Mouse (Mus musculus) MN1 (cell line): ENCODE data around the gene Nova1.

Experiments
- DNase-seq: peaks from one replicate; pipeline ENCODE4 v3.0.0-alpha.2; 2016; ENCODE audit warnings: low spot score

The Nova1 gene

DNA sequence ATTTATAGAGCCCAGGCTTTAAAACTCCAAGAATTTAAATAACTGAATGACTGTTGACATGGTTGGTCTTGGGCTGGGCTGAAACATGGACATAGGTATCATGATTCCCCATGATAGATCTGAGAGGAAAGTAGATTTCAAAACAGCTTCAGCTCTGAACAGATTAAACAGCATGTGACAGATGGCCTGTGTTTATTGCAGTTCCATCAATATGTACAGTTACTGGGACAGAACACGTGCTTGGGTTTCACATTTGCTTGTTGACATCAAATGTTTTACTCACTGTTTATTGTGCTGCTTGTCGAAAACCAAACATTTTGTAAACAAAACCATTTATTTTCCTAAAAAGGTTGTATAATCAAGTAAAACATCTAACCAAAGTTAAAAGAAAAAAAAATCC, 142.4 kb downstream of the Nova1 start:
- no peak for DNase-seq

DNA sequence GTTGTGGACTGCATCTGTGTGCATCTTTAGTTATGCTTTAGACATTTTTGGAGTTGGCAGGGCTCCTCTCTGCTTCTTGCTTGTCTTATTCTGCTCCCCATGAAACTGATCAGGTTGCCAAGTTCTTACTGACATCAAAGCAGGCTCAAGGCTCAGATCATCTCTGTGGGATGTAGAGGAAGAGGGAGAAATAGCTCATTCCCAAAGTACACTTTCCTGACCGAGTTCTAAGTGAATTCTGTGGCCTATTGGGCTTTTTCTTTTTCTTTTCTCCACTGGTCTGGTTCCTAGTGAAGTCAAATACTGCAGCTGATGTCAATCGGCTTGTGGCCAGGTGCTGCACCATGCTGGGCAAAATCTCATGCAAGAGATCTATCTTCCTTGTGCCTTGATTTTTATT, 152.0 kb downstream of the Nova1 start:
- no peak for DNase-seq

DNA sequence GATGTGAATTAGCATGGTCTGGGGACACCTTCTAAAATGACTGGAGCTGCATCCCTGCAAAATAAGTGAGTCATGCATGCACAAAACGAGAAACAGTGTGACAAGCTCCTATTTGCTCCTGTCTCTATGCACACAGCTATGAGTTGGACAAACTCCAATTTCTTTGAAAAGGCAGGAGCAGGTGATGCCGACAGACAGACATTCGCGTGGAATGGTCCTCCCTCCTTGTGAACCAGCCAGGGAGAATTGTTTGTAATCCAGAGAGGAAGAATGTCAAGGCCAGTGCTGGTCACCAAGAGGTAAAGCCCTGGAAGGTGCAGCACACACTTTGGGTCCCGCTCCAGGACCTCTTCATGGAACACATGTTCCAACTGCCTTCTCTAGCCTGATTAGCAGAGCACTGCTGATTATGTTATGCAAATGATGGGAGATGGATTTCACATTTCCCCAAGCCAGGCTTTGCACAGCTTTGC, 172.6 kb downstream of the Nova1 start:
- no peak for DNase-seq

DNA sequence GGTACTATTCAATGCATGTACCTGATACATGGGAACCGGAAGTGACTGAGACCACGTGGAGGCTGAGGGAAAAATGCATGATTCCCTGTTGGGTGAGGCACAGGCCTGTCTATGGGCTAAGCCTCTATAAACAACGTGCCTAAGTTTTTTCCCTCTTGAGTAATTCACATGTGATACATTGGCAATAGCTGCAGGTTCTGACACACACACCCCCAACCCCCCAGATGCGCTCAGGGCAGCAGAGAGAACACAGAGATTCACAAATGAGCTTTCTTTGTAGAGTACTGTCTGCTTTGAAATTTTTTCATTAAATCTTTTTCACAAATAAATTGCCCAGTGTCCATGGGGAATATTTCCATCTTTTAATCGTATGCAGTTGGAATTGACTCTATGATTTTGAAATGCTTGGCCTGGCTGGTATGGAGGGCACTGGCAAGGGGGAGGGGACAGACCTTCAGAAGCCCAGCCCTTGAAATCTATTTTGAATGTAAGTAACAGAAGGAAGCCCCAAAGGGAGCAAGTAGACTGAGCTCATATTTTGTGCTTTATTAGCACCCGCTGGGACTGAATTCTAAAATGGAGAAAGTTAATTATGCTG, 173.3 kb downstream of the Nova1 start:
- DNase-seq = no peak
